Mouse (Mus musculus) megakaryocyte, embryonic 14.5 days (primary cell): ENCODE results near the gene Ank.

ENCODE experiments used
- FLI1 ChIP-seq: IDR thresholded peaks from 2 replicates; pipeline ENCODE4 v1.6.1; 2012; ENCODE audit warnings: low read length, inconsistent platforms, mixed read lengths
- GATA1 ChIP-seq: IDR thresholded peaks from 3 replicates; pipeline ENCODE4 v1.6.1; 2012; ENCODE audit warnings: mixed read lengths, low read length, inconsistent platforms, borderline replicate concordance

DNA sequence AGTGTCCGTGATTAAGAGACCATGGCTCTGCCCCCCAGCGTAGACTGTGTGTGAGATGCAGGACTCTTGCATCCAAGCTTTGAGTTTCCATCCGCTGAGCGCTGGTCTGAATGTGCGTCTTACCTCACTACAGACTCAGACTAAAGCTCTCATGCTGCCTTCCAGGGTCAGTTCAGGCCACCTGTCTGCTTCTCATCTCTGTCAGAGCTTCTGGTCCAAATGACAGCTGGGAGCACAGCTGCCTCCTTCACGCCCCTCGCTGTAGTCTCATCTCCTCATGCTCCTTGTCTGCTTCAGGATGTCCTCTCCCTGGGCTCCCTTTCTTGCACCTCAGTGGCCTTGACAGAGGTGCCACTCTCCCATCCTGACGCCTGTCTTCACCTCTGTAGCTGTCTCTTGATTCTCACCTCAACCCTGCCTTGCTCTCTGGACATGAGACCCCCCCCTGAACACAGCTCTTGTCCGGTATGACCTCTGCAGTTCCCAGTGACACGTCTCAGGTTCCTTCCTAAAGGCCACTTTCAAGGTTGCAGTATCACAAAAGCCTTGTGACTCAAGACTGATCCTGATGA, 85.7 kb downstream of the Ank start:
- TF ChIP-seq GATA1 = no peak
- TF ChIP-seq FLI1 = no peak
